Mouse (Mus musculus) embryonic fibroblast, embryonic 13.5 days (primary cell): Measurements from ENCODE around the gene Babam1.

ENCODE experiments used
- CTCF ChIP-seq: IDR thresholded peaks from 2 replicates; pipeline ENCODE4 v1.5.1; 2011; ENCODE audit warnings: mild to moderate bottlenecking, control low read depth, low read length, moderate library complexity, borderline replicate concordance; ENCODE audit not compliant: insufficient read depth
- POLR2A ChIP-seq: IDR thresholded peaks from 2 replicates; pipeline ENCODE4 v1.6.1; 2011; ENCODE audit warnings: low read depth, mild to moderate bottlenecking, control low read depth, low read length, moderate library complexity

GRCm38 (mm10) chr8:71381971-71382961, 14.4 kb upstream of the Babam1 start:
- TF ChIP-seq CTCF, result no peak
- TF ChIP-seq POLR2A, result no peak
